Mouse (Mus musculus): ENCODE measurements around the gene Agbl1. TPM values are rescaled to one million over a fixed set of nuclear protein-coding genes. Genes with fewer than 3 reads are reported as not detected.
"Not testable (repeated sequence)": the region's sequence is repeated elsewhere in the genome, so short reads cannot be mapped to it uniquely, and the experiment has no call there.

Gene Agbl1
- polyA plus RNA-seq, 1 experiment: not detected

GRCm38 (mm10) chr7:76560564-76561258, 331.0 kb downstream of the Agbl1 start:
- Histone ChIP-seq H3K4me3 (ENCODE audit: insufficient read depth, low read length) (no peak overlapping the region), H3K4me1 (ENCODE audit: control insufficient read depth, insufficient read depth, low read length) (no peaks in the 10 kb centered on the region), H3K27ac (ENCODE audit: insufficient read depth, low read depth, low read length) (no peak overlapping the region)
- TF ChIP-seq POLR2A (IDR thresholded peaks at IDR 0.05; ENCODE audit: borderline replicate concordance, low read depth, low read length) (no peak), CTCF (IDR thresholded peaks at IDR 0.05; ENCODE audit: low read depth, low read length) (no peak)

- Histone ChIP-seq H3K27ac (ENCODE audit: insufficient read depth, low read depth, low read length) (no peak overlapping the region), H3K4me3 (ENCODE audit: insufficient read depth, low read length) (no peak overlapping the region), H3K4me1 (ENCODE audit: control insufficient read depth, insufficient read depth, low read length) (no peaks in the 10 kb centered on the region)
- TF ChIP-seq CTCF (IDR thresholded peaks at IDR 0.05; ENCODE audit: low read depth, low read length) (no peak), POLR2A (IDR thresholded peaks at IDR 0.05; ENCODE audit: borderline replicate concordance, low read depth, low read length) (no peak)
Measured at GRCm38 (mm10) chr7:76562506-76562905, 332.8 kb downstream of the Agbl1 start.

- H3K4me3 ChIP-seq (ENCODE audit: insufficient read depth, low read length): no peak overlapping the region
- no peak for TF ChIP-seq CTCF (IDR thresholded peaks at IDR 0.05; ENCODE audit: low read depth, low read length)
- TF ChIP-seq POLR2A (IDR thresholded peaks at IDR 0.05; ENCODE audit: borderline replicate concordance, low read depth, low read length): no peak
- H3K27ac ChIP-seq (ENCODE audit: insufficient read depth, low read depth, low read length): no peak overlapping the region
- H3K4me1 ChIP-seq (ENCODE audit: control insufficient read depth, insufficient read depth, low read length): no peaks in the 10 kb centered on the region
Measured at GRCm38 (mm10) chr7:76594566-76595079, 364.9 kb downstream of the Agbl1 start.

GRCm38 (mm10) chr7:76597812-76598211, 368.1 kb downstream of the Agbl1 start:
- TF ChIP-seq POLR2A (IDR thresholded peaks at IDR 0.05; ENCODE audit: borderline replicate concordance, low read depth, low read length) (no peak), CTCF (IDR thresholded peaks at IDR 0.05; ENCODE audit: low read depth, low read length) (no peak)
- no peak overlapping the region for H3K4me3 ChIP-seq (ENCODE audit: insufficient read depth, low read length)
- H3K4me1 ChIP-seq (ENCODE audit: control insufficient read depth, insufficient read depth, low read length): no peaks in the 10 kb centered on the region
- H3K27ac ChIP-seq (ENCODE audit: insufficient read depth, low read depth, low read length): no peak overlapping the region

GRCm38 (mm10) chr7:76600050-76600690, 370.5 kb downstream of the Agbl1 start:
- H3K4me1 ChIP-seq (ENCODE audit: control insufficient read depth, insufficient read depth, low read length): no peaks in the 10 kb centered on the region
- no peak overlapping the region for H3K27ac ChIP-seq (ENCODE audit: insufficient read depth, low read depth, low read length)
- no peak overlapping the region for H3K4me3 ChIP-seq (ENCODE audit: insufficient read depth, low read length)
- TF ChIP-seq CTCF (IDR thresholded peaks at IDR 0.05; ENCODE audit: low read depth, low read length) (no peak), POLR2A (IDR thresholded peaks at IDR 0.05; ENCODE audit: borderline replicate concordance, low read depth, low read length) (no peak)

- Histone ChIP-seq H3K4me1 (ENCODE audit: control insufficient read depth, insufficient read depth, low read length) (no peaks in the 10 kb centered on the region), H3K27ac (ENCODE audit: insufficient read depth, low read depth, low read length) (no peak overlapping the region), H3K4me3 (ENCODE audit: insufficient read depth, low read length) (no peak overlapping the region)
- TF ChIP-seq CTCF (IDR thresholded peaks at IDR 0.05; ENCODE audit: low read depth, low read length) (no peak), POLR2A (IDR thresholded peaks at IDR 0.05; ENCODE audit: borderline replicate concordance, low read depth, low read length) (no peak)
Measured at GRCm38 (mm10) chr7:76629528-76629927, 399.8 kb downstream of the Agbl1 start.

- Histone ChIP-seq H3K27ac (ENCODE audit: insufficient read depth, low read depth, low read length) (no peak overlapping the region), H3K4me3 (ENCODE audit: insufficient read depth, low read length) (no peak overlapping the region), H3K4me1 (ENCODE audit: control insufficient read depth, insufficient read depth, low read length) (no peaks in the 10 kb centered on the region)
- TF ChIP-seq CTCF (IDR thresholded peaks at IDR 0.05; ENCODE audit: low read depth, low read length): no peak
- TF ChIP-seq POLR2A (IDR thresholded peaks at IDR 0.05; ENCODE audit: borderline replicate concordance, low read depth, low read length): no peak
Measured at GRCm38 (mm10) chr7:76650984-76651383, 421.3 kb downstream of the Agbl1 start.

- Histone ChIP-seq H3K27ac (ENCODE audit: insufficient read depth, low read depth, low read length) (no peak overlapping the region), H3K4me3 (ENCODE audit: insufficient read depth, low read length) (no peak overlapping the region), H3K4me1 (ENCODE audit: control insufficient read depth, insufficient read depth, low read length) (no peaks in the 10 kb centered on the region)
- no peak for TF ChIP-seq CTCF (IDR thresholded peaks at IDR 0.05; ENCODE audit: low read depth, low read length)
- no peak for TF ChIP-seq POLR2A (IDR thresholded peaks at IDR 0.05; ENCODE audit: borderline replicate concordance, low read depth, low read length)
Measured at GRCm38 (mm10) chr7:76661072-76661471, 431.4 kb downstream of the Agbl1 start.

GRCm38 (mm10) chr7:76674856-76675255, 445.2 kb downstream of the Agbl1 start:
- H3K4me3 ChIP-seq (ENCODE audit: insufficient read depth, low read length): no peak overlapping the region
- H3K4me1 ChIP-seq (ENCODE audit: control insufficient read depth, insufficient read depth, low read length): no peaks in the 10 kb centered on the region
- H3K27ac ChIP-seq (ENCODE audit: insufficient read depth, low read depth, low read length): no peak overlapping the region
- TF ChIP-seq CTCF (IDR thresholded peaks at IDR 0.05; ENCODE audit: low read depth, low read length): no peak
- no peak for TF ChIP-seq POLR2A (IDR thresholded peaks at IDR 0.05; ENCODE audit: borderline replicate concordance, low read depth, low read length)

- H3K4me3 ChIP-seq (ENCODE audit: insufficient read depth, low read length): no peak overlapping the region
- no peak overlapping the region for H3K27ac ChIP-seq (ENCODE audit: insufficient read depth, low read depth, low read length)
- no peak for TF ChIP-seq CTCF (IDR thresholded peaks at IDR 0.05; ENCODE audit: low read depth, low read length)
- TF ChIP-seq POLR2A (IDR thresholded peaks at IDR 0.05; ENCODE audit: borderline replicate concordance, low read depth, low read length): no peak
- H3K4me1 ChIP-seq (ENCODE audit: control insufficient read depth, insufficient read depth, low read length): no peaks in the 10 kb centered on the region
Measured at GRCm38 (mm10) chr7:76701224-76701623, 471.5 kb downstream of the Agbl1 start.

GRCm38 (mm10) chr7:76732220-76732619, 502.5 kb downstream of the Agbl1 start:
- not testable (repeated sequence) for H3K27ac ChIP-seq (ENCODE audit: insufficient read depth, low read depth, low read length); H3K4me3 ChIP-seq (ENCODE audit: insufficient read depth, low read length); H3K4me1 ChIP-seq (ENCODE audit: control insufficient read depth, insufficient read depth, low read length)
